17 mouse cellular contexts compared by ENCODE assay signal in the genomic region with DNA sequence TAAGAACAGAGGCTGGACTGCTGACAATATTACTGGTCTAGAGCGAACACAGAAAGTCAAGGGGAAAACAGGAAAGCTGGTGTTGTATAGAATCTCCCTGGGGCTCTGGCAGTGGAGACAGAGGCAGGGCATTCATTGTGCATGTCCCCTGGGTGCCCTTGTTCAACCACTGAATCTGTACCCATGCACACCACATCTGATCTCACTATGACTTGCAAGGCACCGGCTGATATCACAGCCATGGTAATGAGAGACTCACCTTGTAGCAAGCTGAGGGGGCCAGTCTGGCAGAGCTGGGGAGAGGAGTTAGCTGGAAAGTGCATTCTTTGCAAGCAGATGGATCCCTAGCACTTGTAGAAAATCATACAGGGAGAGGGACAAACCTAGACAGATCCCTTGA.
DNase-seq lines count a peak whose midpoint lies in the region; TF ChIP-seq lines count a peak whose summit lies in the region.
"Had no signal": no experiment of that assay in that cellular context is flagged by ENCODE, and none has a peak within 500 bp of the region (broad histone marks: within the 10 kb centered on the region; RNA-seq: fewer than 3 reads in every experiment).

No protein-coding gene starts in this region.

- in situ Hi-C loops in CH12.LX (cut with MboI; ENCODE audit: low pct_ligation_motif_present, low pct_unique_long_range_greater_than_20kb, low sequenced_read_pairs) = no loop called here

- no peak; the same call in 1 of the 2 replicates for TF ChIP-seq EP300 in CH12.LX (IDR thresholded peaks at IDR 0.05; ENCODE audit: low read length)

- H3K4me3 ChIP-seq in CH12.LX (replicated peaks in 1 of 3; ENCODE audit: low read depth in 2 of 3, low read length in 2 of 3, poor library complexity in 1 of 3) = no peak overlapping the region
- H3K4me3 ChIP-seq in forebrain, embryonic 10.5 days = no peak overlapping the region

- no peak overlapping the region for H3K9ac ChIP-seq in CH12.LX (ENCODE audit: insufficient read depth, low read depth)

- H3K9me3 ChIP-seq in CH12.LX (replicated peaks; ENCODE audit: low read length) = no peaks in the 10 kb centered on the region
- H3K9me3 ChIP-seq in forebrain, embryonic 10.5 days = no peaks in the 10 kb centered on the region

- no peak for TF ChIP-seq CTCF in CH12.LX (conservative IDR thresholded peaks at IDR 0.05 in 1 of 2, IDR thresholded peaks at IDR 0.05 in 1 of 2; ENCODE audit: low read depth in 2 of 2, low read length in 2 of 2)

- H3K4me2 ChIP-seq in CH12.LX (ENCODE audit: insufficient read depth, low read depth, poor library complexity, severe bottlenecking) = no peak overlapping the region

- peaks cover 2% of the 10 kb centered on the region for H3K27me3 ChIP-seq in CH12.LX (replicated peaks)
- H3K27me3 ChIP-seq in forebrain, embryonic 10.5 days (ENCODE audit: poor library complexity, severe bottlenecking) = no peaks in the 10 kb centered on the region; the same call in 1 of the 2 replicates

- 88% methylated on average over 2 of the region's 2 CpGs for WGBS in forebrain, embryonic 10.5 days

- peak; percentile 9 for DNase-seq in adrenal gland, adult 2 months
- no peak for DNase-seq in adrenal gland, adult 8-10 months
- DNase-seq in heart, adult 11 months = peak; percentile 74
- no peak for DNase-seq in heart, postnatal 4 days
- peak; percentile 75 for DNase-seq in CH12.LX (ENCODE audit: extremely low read depth)
- no peak for DNase-seq in forebrain, embryonic 10.5 days (ENCODE audit: extremely low spot score, low spot score)
- DNase-seq: adrenal gland, postnatal 10 days; adrenal gland, postnatal 14 days; adrenal gland, postnatal 25 days; B cell, adult 2 months; cerebellum, adult 11 months; cerebellum, adult 11-12 months; cerebellum, adult 18-20 months; cerebellum, adult 2 months; cerebellum, adult 8-10 months; cerebellum, adult 9-10 months had no signal

- no peak for TF ChIP-seq RAD21 in CH12.LX (IDR thresholded peaks at IDR 0.05; ENCODE audit: low read depth, low read length)

- no peaks in the 10 kb centered on the region for H3K79me2 ChIP-seq in CH12.LX (replicated peaks; ENCODE audit: control insufficient read depth, extremely low read depth, insufficient read depth, poor library complexity, severe bottlenecking)

- no peak for TF ChIP-seq POLR2A in CH12.LX (IDR thresholded peaks at IDR 0.05; ENCODE audit: low read depth, low read length)

- dilution Hi-C loops in CH12.LX (cut with MboI; ENCODE audit: extremely low pct_ligation_motif_present, extremely low pct_unique_long_range_greater_than_20kb, low sequenced_read_pairs) = no loop called here

- H3K27ac ChIP-seq in CH12.LX (ENCODE audit: insufficient read depth, low read depth) = no peak overlapping the region
- H3K27ac ChIP-seq in forebrain, embryonic 10.5 days = no peak overlapping the region

- no peaks in the 10 kb centered on the region for H3K36me3 ChIP-seq in CH12.LX (replicated peaks in 1 of 2; ENCODE audit: control insufficient read depth in 1 of 2, insufficient read depth in 1 of 2, low read length in 1 of 2)
- H3K36me3 ChIP-seq in forebrain, embryonic 10.5 days (replicated peaks) = no peaks in the 10 kb centered on the region
- H3K36me3 ChIP-seq: G1E had no signal

- peaks cover 7 to 31% of the 10 kb centered on the region in 2 experiments; a peak in 3 of 4 replicates for H3K4me1 ChIP-seq in CH12.LX (ENCODE audit: control insufficient read depth in 1 of 2, insufficient read depth in 2 of 2)
- H3K4me1 ChIP-seq in forebrain, embryonic 10.5 days = no peaks in the 10 kb centered on the region

TF ChIP-seq in CH12.LX, 34 proteins besides CTCF, POLR2A, EP300 and RAD21:
- TF ChIP-seq ELF1 (IDR thresholded peaks at IDR 0.05; ENCODE audit: low read depth, low read length) (no peak), ZMIZ1 (IDR thresholded peaks at IDR 0.05; ENCODE audit: low read depth, low read length) (no peak), MYC (IDR thresholded peaks at IDR 0.05; ENCODE audit: low read depth, low read length) (no peak), IRF4 (IDR thresholded peaks at IDR 0.05; ENCODE audit: low read depth, low read length) (peak; percentile 56), POLR2AphosphoS2 (IDR thresholded peaks at IDR 0.05; ENCODE audit: low read depth, low read length) (no peak), NELFE (IDR thresholded peaks at IDR 0.05; ENCODE audit: low read depth, low read length) (no peak), SMC3 (IDR thresholded peaks at IDR 0.05; ENCODE audit: low read depth, low read length) (no peak), E2F4 (IDR thresholded peaks at IDR 0.05; ENCODE audit: insufficient replicate concordance, low read depth, low read length) (no peak), BHLHE40 (IDR thresholded peaks at IDR 0.05; ENCODE audit: low read depth, low read length) (peak; percentile 50; the same call in 1 of the 2 replicates), MAZ (IDR thresholded peaks at IDR 0.05; ENCODE audit: low read depth, low read length) (no peak), USF1 (IDR thresholded peaks at IDR 0.05; ENCODE audit: low read depth, low read length) (no peak), ETS1 (conservative IDR thresholded peaks at IDR 0.05; ENCODE audit: low read depth, low read length) (no peak), ZKSCAN1 (IDR thresholded peaks at IDR 0.05; ENCODE audit: borderline replicate concordance, low read depth, low read length) (no peak), PAX5 (IDR thresholded peaks at IDR 0.05; ENCODE audit: low read length) (no peak)
TF ChIP-seq in CH12.LX: peak in this region for 2.

Comparison
In these comparisons a context has a peak if more than half of its experiments do, and no peak if none do; other contexts are left out.
1. DNase-seq: peak in adrenal gland, adult 2 months (single experiment), heart, adult 11 months (single experiment) and CH12.LX (single experiment); none in adrenal gland, adult 8-10 months (single experiment), heart, postnatal 4 days (single experiment) and forebrain, embryonic 10.5 days (single experiment).